Mouse (Mus musculus) cerebellum, adult 2 months (tissue): Measurements from ENCODE around the gene Prkar1b.

ENCODE experiments used
- CTCF ChIP-seq: fragments of 200-500 bp; IDR thresholded peaks from 2 replicates; pipeline ENCODE4 v1.5.1; 2011; ENCODE audit warnings: low read depth, mild to moderate bottlenecking, control low read depth, low read length, moderate library complexity, borderline replicate concordance; ENCODE audit not compliant: insufficient read depth
- POLR2A ChIP-seq: fragments of 200-500 bp; IDR thresholded peaks from 2 replicates; pipeline ENCODE4 v1.6.1; 2011; ENCODE audit warnings: low read length, control low read depth, borderline replicate concordance; ENCODE audit not compliant: insufficient read depth

- TF ChIP-seq CTCF: no peak
- no peak for TF ChIP-seq POLR2A
Measured at GRCm38 (mm10) chr5:139174141-139174540, 24.3 kb upstream of the Prkar1b start.
